Mouse (Mus musculus): ENCODE results near the gene Safb.

Gene Safb

DNA sequence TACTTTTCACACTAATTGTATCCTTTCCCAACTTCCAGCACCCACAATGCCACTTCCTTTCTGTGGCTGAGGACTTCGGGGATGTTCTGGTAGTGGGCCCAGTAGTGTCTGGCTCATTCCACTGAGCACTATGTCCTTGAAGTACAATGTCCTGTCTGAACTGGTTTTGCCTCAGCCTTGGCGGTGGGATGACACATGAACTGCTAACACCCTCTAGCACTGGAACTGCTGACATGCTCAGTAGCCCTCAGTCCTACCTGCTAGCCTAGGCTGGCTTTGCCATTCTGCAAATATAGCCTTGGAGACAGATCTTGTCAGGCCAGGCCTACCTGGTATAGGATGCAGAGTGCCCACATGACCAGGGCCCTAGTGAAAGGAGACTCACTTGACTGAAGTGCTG is 22.8 kb upstream of the Safb start:
- DNase-seq (ENCODE audit: low read depth): no peak

DNA sequence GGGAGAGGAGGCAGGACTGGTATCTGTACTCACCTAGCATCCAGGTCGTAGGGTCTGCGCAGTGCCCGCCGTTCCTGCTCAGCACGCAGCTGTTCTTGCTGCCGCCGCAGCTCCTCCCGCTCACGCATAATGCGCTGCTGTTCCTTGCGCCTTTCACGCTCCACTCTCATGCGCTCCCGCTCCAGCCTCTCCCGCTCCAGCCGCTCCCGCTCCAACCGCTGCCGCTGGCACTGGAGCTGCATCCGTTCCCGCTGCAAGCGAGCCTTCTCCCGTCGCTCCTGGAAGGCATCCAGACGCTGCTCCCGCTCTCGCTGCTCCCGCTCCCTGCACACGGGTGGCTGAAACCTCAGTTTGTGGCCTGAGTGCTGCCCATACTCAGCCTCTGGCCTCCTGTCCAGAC is 18.3 kb upstream of the Safb start:
- no peak for DNase-seq (ENCODE audit: low read depth)

DNA sequence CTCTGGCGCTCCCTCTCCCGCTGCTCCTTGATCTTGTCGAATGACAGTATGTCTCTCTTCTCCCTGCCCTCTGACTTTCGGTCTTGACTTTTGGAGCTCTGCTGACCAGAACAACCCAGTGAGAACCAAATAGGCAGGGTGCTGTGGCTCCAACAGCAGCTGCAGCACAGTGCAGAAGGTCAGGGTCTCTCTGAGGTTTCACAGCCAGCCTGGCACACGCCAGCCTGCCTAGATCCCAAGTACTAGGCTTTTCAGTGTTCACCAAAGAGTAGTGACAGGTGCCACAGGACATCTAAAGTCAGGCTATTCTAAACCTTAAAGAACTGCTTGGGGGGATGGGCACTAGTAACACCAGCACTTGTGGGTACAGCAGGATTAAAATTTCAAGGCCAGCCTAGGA is 17.7 kb upstream of the Safb start:
- DNase-seq (ENCODE audit: low read depth): no peak

DNA sequence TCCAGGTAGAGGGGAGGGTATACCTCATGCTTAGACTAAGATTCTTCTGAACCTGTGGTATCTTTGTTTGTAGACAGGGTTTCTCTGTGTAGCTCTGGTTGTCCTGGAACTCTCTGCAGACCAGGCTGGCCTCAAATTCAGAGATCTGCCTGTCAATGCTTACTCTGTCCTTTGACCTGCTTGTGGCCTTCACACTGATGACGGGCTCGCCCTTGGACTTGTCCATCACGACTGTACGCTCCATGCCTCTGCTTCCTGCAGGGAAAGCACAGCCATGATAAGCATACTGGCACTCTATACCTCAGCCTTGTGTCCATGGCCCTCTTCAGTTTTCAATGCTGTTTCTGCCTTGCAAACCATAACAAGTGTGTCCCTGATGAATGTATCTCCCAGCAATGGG is 17.3 kb upstream of the Safb start:
- no peak for DNase-seq (ENCODE audit: low read depth)

DNA sequence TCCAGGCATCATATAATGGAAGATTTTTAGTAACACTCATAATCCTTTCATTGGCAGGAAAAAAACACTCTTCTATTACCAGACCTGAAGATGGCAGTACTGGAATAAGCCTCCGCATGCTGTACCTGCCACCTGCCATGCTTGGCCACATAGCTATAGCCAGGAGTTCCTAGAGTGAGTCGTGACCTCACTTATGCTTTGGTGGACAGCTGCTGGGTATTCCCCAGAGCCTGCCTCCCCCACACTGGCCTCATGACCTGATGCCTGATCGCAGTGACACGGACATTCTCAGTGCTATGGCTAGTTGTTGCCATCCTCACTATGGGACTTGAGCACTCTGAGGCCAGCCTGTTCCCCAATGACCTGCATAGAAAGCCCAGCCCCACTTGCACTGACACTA is 14.3 kb upstream of the Safb start:
- no peak for DNase-seq (ENCODE audit: low read depth)

DNA sequence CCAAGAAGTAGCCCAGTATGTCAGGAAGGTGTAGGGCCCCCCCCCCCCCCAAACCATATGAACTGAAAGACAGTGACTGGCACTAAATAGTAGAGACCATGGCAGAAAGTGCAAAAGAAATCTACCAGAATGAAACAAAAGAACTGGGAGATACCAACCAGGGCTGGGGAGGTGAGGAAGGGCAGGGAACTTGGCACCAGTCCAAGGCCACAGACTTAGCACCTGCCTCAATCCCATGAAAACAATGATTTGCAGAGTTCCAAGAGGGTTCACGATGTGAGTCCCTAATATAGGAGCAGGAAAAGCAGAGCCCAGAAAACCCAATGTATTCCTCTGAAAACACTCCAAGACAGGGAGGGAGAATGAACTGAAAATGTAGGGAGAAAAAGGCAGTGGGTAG is 12.5 kb upstream of the Safb start:
- no peak for DNase-seq (ENCODE audit: low read depth)

DNA sequence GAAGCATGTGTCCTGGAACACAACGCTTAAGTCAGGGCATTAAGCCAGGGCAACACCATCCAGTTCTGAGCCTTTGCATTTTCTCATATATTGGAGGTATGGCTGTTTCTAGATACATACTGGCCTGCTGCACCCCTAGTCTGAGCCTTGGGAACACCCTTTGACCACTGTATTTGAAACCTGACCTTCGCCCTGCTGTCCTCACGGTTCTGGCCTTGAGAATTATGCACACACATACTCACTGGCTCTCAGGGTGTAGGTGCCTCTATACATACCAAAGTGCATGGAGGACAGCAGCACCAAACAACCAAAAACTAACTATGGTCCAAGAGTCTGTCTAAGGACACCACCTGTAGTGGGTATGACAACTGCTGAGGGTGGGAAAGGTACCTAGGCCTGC is 11.7 kb upstream of the Safb start:
- DNase-seq (ENCODE audit: low read depth): no peak

DNA sequence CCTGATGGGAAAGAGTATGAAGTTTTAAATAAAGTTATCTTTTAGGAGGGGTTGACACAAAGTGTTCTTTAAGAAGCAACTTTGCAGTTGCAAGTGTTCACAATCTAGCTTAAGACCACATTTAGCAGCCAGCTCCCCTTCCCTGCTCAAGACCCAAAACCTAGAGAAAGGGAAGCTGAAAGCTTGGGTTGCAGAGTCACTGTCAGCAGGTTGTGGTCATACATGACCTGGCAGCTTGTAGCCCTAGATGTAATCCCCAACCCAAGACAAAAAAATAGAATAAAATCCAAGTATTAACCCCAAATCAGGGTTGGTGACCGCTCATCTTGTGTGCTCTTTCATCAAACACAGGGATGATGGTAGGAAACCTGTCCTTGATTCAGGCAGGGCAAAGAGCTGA is 1.6 kb upstream of the Safb start:
- DNase-seq (ENCODE audit: low read depth): no peak

DNA sequence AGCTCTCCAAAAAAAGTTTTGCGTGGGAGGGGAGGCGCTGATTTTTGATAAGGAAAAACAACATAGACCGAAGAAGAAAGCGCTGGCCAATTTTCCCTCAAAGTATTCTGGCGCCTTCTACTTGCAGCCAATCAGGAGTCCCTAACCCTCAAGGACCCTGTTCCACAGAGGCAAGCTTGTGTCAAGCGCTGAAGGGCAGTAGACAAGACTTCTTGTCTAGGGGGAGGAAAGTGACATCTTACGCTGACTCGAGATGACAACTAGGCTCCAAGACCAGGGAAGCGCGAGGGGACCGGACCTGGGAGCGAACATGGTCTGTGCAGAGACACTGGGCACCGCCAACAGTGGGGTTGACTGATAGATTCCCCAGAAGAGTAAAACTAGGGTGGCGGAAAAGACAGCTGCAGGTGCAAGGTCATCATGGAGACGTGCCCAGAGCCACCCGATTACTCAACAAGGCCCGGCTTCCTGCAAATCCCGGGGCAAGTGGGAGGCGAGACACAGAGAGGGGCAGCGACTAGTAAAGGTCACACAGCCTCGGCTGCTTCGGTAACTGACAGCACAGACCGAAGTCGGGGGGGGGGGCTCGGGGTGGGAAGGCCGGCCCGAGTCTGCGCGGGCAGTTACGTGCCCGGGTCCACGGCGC is 891 bp upstream of the Safb start:
- peak; percentile 54 for DNase-seq (ENCODE audit: low read depth)

DNA sequence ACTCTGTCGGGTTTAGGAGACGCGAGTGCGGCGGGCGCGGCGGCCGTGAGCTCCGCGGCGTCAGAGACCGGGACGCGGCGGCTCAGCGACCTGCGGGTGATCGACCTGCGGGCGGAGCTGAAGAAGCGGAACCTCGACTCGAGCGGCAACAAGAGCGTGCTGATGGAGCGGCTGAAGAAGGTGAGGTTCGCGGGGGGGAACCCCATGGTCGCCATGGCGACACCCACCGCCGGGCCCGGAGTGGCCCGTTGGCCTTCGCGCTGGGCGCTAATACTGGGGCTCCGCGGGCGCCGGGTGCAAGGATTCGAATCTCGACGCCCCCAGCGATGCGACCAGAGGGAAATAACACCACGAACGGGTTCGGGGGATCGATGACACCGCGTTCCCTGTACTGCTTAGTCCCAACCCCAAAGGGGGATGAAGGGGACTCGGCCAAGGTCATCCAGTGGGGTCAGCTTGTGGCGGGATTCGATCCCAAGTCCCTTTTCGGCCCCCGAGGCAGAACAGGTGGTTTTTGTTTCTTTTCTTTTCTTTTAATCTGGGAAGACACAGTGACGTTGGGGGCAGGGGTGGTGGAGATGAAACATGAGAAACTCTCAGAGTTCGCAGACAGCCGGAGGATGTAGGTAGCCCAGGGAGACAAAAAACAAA is 671 bp downstream of the Safb start:
- DNase-seq (ENCODE audit: low read depth): peak; percentile 74

DNA sequence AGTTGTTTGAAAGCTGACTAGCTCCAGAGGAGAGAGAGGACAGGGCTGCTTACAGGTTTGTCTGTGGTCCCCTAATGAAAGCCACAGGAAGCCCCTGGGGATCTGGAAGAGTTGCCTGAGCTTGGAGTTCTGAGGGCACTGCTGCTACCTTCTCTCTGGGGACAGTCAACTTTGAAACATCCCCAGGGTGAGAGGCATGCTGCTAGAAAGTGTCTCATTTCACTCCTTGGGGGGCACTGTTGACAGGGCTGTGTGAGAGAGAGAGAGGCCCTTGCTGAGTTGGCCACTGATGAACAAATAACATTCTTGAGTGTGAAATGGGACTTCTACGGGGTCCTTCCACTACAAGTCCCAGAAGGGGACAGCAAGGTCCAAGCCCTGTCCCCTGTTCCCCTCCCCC is 3.1 kb downstream of the Safb start:
- DNase-seq (ENCODE audit: low read depth): no peak

DNA sequence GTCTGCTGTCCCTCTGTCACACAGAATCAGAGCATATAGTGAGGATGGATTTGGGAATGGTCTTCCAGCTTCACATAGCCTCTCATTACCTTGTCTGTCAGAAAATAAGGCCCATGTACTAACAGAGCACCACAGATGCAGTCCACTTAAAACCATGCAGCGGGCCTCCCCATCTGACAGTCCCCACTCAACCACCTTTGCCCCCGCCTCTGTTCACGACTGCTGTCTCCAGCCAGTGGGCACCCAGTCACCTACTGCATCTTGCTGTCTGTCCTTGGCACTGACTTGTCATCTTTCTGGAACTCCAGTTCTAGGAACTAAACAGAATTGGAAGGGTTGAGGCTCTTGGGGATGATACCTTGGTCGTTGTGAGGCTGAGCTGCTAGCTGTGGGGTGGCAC is 4.3 kb downstream of the Safb start:
- DNase-seq (ENCODE audit: low read depth): no peak

DNA sequence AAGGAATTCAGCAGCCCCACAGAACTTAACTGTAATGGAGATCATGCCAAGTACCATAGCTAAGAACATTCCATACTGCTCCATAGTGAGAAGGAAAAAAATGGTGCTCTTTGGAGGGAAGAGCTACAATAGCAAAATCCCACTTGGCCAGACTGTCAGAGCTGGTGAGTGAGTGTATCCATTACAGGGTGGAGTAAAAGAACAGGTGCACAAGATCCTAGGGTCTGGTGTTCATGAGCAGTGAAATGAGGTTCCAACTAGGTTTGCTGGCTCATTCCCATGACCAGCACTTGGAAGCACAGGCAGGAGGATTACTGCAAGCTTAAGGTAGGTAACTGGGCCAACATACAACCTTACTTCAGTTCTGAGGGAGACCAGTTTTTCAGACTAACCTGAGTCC is 7.9 kb downstream of the Safb start:
- no peak for DNase-seq (ENCODE audit: low read depth)

DNA sequence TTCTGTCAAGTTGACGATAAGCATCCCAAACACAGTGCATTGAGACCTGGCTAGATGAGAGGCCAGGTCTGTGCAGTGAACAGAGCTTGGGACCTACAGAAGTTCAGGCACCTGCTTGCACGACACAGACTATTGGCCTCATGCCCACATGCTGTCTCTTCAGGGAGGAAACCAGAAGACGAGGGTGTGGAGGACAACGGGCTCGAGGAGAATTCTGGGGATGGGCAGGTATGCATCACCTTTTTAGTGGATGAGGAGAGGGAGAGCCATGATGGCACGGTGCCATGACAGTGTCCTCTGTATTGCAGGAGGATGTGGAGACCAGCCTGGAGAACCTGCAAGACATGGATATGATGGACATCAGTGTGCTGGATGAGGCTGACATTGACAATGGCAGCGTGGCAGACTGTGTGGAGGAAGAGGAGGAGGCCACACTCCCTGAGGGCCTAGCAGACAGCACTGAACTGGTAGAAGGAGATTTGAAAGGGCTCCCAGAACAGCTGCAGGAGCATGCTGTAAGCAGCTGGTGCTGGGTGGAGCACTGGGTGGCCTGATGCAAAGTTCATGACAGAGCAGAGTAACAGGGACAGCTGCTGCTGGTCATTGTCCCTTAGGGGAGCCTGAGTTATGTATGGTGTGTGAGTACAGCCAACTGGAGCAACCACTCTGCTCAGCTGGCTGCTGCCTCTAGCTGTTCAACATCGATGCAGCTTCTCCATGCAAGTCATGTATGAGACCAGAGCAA is 9.1 kb downstream of the Safb start:
- DNase-seq (ENCODE audit: low read depth): no peak

DNA sequence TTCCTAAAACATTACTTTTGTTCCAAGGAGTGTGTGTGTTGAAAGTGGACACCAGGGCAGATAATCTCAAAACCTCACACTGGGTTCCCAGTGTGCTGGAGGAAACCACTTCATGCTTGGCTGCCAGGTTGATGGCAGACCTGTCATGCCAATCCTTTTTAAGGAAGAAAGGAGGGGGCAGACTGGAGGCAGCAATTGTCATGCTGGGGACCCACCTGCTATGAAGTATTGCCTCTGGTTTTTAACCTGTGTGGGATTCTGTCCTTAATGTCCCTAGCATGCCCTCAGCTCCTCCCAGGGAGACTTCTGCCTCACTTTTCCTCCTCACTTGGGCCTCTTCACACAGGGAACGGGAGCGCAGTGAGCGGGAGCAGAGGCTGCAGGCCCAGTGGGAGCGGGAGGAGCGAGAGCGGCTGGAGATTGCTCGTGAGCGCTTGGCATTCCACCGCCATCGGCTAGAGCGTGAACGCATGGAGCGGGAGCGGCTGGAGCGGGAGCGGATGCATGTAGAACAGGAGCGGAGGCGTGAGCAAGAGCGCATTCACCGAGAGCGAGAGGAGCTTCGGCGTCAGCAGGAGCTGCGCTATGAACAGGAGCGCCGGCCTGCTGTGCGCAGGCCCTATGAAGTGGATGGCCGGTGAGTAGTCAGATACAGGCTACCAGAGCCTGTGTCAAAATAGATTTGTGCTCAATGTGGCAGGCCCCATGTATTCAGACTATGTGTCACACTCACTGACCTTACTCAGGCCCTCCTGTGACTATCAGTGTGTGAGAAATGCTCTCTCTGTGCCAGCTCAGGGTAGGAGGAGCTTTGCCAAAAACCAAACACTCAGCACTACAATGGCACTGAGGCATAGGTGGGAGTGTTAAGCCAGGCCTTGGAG is 18.8 kb downstream of the Safb start:
- DNase-seq (ENCODE audit: low read depth): no peak

DNA sequence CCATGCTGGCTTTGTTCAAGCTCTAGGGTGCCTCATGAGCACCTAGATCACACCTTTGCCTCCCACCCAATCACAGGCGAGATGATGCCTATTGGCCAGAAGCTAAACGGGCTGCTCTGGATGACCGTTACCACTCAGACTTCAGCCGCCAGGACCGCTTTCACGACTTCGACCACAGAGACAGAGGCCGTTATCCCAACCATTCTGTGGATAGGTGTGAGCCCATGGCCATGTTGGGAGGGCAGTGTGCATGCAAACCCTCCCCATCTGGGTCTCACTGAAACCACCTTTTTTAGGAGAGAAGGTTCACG is 19.4 kb downstream of the Safb start:
- no peak for DNase-seq (ENCODE audit: low read depth)

DNA sequence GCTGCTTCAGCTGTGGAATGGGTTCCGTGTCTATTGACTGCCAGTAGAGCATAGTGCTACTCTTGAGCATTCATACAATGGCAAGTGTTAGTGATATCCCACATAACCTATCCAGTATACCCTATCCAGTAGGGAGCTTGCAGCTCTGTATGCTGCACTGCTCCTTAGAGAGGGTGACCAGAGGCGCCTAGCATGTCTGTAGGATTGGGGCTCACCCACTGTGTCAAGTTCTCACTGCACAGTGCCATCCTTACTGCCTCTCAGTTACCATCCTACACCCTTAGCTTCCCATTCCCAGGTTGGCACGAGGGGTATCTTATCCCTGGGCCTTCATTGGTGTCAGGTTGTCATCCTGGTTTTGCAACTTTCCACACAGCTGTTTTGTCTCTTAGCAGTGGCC is 19.8 kb downstream of the Safb start:
- DNase-seq (ENCODE audit: low read depth): no peak

DNA sequence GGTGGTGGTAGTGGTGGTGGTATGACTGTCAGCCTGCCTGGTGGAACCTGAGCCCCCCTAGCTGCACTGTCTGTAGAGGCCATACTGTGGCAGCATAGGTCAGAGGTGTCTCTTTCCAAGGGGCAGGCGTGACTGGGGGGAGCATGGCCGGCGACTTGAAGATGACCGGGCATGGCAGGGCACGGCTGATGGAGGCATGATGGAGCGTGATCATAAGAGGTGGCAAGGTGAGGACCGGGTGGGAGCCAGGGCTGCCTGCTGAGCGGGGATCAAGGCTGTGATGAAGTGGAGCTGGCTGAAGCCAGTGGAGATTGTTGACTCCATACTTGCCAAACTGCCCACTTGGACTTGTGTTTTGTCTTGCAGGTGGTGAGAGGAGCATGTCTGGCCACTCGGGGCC is 20.8 kb downstream of the Safb start:
- no peak for DNase-seq (ENCODE audit: low read depth)

DNA sequence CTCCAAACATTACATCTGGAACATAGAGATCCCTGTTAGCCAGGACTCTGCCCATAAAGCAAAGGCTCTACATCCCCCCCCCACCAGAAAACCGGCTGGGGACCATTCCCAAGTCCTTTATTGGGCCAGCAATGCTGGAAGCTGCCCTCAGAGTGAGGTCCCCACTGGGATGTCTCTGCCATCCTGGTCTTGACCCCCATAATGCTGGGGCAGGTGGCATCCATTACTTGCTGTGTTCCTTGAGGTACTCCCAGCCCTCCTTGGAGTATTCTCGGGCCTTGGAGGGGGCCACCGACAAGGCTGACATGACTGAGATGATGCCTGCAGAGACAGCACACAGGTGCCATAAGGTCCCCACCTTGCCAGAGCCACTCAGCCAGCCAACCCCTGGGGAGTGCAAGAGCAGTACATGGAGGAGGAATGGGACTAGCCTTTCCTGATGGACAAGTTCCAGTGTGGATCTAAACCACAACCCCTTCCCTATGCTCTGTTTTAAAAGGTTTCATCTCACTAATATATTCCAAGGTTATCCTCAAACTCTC is 23.0 kb downstream of the Safb start:
- DNase-seq (ENCODE audit: low read depth): no peak

DNA sequence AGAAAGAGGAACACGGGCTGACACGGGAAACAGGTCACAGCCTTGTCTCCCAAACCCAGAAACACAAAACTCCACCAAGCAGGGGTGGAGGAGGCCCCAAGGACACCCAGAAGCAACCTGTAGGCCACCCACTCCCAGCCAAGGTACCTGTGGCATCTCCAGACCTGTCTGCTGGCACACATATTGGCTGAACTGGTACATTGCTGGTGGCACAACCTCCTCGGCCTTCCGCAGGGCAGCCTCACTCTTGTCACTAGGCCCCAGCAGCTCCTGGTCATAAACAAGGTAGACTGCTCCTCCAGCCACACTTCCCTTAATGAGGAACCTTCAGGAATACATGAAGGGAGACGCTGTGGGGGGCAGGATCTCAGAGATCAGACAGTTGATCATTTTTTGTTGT is 24.1 kb downstream of the Safb start:
- DNase-seq (ENCODE audit: low read depth): peak; percentile 41

DNA sequence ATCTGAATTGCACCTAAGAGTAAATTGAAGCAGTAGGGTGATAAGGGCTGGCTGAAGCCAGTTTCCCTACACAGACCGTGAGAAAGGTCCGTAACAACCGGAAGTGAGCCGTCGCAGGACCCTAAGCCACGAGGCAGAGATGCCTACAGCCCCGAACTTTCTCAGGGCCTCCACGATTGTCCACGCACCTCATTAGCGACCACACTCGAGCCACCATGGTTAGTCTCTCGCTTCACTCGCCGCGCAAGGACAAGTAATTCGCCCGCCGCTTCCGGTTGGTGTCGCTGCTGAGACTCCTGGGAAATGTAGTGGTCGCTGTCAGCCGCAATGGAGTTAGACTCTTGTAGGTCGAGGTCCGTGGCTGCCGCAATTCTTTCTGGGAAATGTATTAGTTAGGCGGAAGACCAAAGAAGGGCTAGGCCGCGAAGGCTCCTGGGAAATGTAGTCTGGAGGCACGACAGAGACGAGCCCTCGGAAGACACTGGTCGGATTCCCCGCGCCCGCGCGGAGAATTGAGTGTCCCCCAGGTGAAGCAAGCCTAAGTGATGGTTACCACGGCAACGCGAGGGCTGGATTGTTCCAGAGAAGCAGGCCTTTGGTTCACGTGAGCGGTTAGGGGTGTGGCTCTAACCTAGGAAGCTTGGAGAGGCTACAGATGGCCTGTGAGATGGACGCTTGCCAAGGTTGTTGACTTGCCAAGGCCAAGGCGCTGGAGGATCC is 25.0 kb downstream of the Safb start, which contains the start of gene 2410015M20Rik:
2410015M20Rik (minus strand) TSS at position 320 of the 720 bp plus-strand sequence.
- peak; percentile 97 for DNase-seq (ENCODE audit: low read depth)

DNA sequence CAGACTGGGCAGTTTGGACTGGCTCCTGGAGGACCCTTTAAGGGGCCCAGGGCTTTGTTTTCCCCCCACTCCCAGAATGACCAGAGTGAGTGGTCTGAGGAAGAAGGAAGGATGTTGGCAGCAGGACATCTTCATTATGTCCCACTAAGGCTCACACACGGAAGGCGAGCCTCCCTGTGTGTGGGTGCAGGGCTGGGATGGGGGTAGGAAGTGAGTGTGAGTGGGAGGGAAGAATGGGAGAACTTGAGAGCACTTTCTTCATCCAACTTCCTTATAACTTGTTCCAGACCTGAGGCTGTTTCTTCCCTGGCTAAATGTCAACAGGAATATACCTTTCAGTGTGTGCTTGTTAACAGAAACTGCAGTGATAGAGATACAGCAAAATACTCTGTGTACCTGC is 26.7 kb downstream of the Safb start:
- no peak for DNase-seq (ENCODE audit: low read depth)

Measured in induced T-regulatory cell, adult 2 months (primary cell).